Mouse (Mus musculus) kidney, postnatal 0 days (tissue): ENCODE measurements around the gene Srd5a2. TPM values are rescaled to one million over a fixed set of nuclear protein-coding genes. Genes with fewer than 3 reads are reported as not detected.
"Not testable (repeated sequence)": the region's sequence is repeated elsewhere in the genome, so short reads cannot be mapped to it uniquely, and the experiment has no call there.

Source experiments
- ATAC-seq: fragments of 200-750 bp; cut with Nextera tagmentation; replicated peaks from 2 replicates; pipeline ENCODE4 v1.8.0; 2017; ENCODE audit warnings: low read depth, moderate number of reproducible peaks, moderate TSS enrichment, moderate library complexity; ENCODE audit not compliant: low FRiP score
- DNase-seq: peaks from one replicate; pipeline ENCODE4 v3.0.0-alpha.2; 2016; ENCODE audit warnings: low spot score
- H3K27ac ChIP-seq: fragments of 300-500 bp; sonication (generic); 2 replicates; pipeline ENCODE4 v1.5.1; 2014; ENCODE audit warnings: mild to moderate bottlenecking
- H3K27me3 ChIP-seq: fragments of 300-500 bp; sonication (generic); 2 replicates; pipeline ENCODE4 v1.6.1; 2014; ENCODE audit warnings: low read length, mixed read lengths; ENCODE audit not compliant: insufficient read depth
- H3K36me3 ChIP-seq: fragments of 300-500 bp; sonication (generic); 2 replicates; pipeline ENCODE4 v1.6.1; 2014; ENCODE audit warnings: low read length, mixed read lengths; ENCODE audit not compliant: insufficient read depth
- H3K4me1 ChIP-seq: fragments of 300-500 bp; sonication (generic); replicated peaks from 2 replicates; pipeline ENCODE4 v1.6.1; 2014; ENCODE audit warnings: antibody characterized with exemption, low read length, mixed read lengths; ENCODE audit not compliant: insufficient read depth
- H3K4me2 ChIP-seq: fragments of 300-500 bp; sonication (generic); 2 replicates; pipeline ENCODE4 v1.6.1; 2014; ENCODE audit warnings: mild to moderate bottlenecking, low read length, moderate library complexity, mixed read lengths
- H3K4me3 ChIP-seq: fragments of 300-500 bp; sonication (generic); replicated peaks from 2 replicates; pipeline ENCODE4 v1.5.1; 2014; ENCODE audit warnings: low read depth, low read length
- H3K9ac ChIP-seq: fragments of 300-500 bp; sonication (generic); 2 replicates; pipeline ENCODE4 v1.6.1; 2014; ENCODE audit warnings: low read depth, low read length
- H3K9me3 ChIP-seq: fragments of 300-500 bp; sonication (generic); replicated peaks from 2 replicates; pipeline ENCODE4 v1.6.1; 2016; ENCODE audit warnings: low read length, inconsistent platforms, mixed read lengths
- CTCF ChIP-seq: IDR thresholded peaks from 2 replicates; pipeline ENCODE4 v1.5.1; 2016; ENCODE audit warnings: antibody characterized with exemption, low read depth, mild to moderate bottlenecking, moderate library complexity
- WGBS: fragments of 180-500 bp; shearing (Covaris S2); extraction: QIAGEN DNeasy Blood & Tissue Kit; methylation state at CpG from one replicate; pipeline ENCODE4 v1.1.7; 2014; 5-methylcytosine and 5-hydroxymethylcytosine counted together
- polyA plus RNA-seq: library from polyadenylated mRNA; unstranded; fragments of >200 nt; fragmentation: Nextera tagmentation; extraction: Ambion mirVana; gene quantifications from 2 replicates; pipeline ENCODE4 v1.2.1, GENCODE M21; 2015

Gene Srd5a2
- polyA plus RNA-seq, 1 experiment from 2014 or later = 0.22 TPM

- Histone ChIP-seq H3K27ac (no peak overlapping the region), H3K4me1 (no peaks in the 10 kb centered on the region), H3K9me3 (no peaks in the 10 kb centered on the region), H3K4me2 (no peak overlapping the region), H3K27me3 (no peaks in the 10 kb centered on the region), H3K9ac (no peak overlapping the region), H3K36me3 (no peaks in the 10 kb centered on the region), H3K4me3 (no peak overlapping the region)
- DNase-seq (no peak), ATAC-seq (peak; percentile 75; the same call in 1 of the 2 replicates)
- TF ChIP-seq CTCF = no peak
- whole genome bisulfite sequencing = 82% methylated on average over 13 of the region's 13 CpGs
Observed at GRCm38 (mm10) chr17:74078776-74079495, 31.2 kb upstream of the Srd5a2 start.

GRCm38 (mm10) chr17:74073067-74073466, 25.4 kb upstream of the Srd5a2 start:
- H3K9me3 ChIP-seq, H3K4me2 ChIP-seq, H3K36me3 ChIP-seq, H3K27ac ChIP-seq, H3K4me1 ChIP-seq, DNase-seq, H3K4me3 ChIP-seq, ATAC-seq, H3K27me3 ChIP-seq, H3K9ac ChIP-seq: not testable (repeated sequence)
- 91% methylated on average over 5 of the region's 5 CpGs for WGBS

- not testable (repeated sequence) for DNase-seq, H3K27ac ChIP-seq, H3K4me3 ChIP-seq, ATAC-seq, H3K4me1 ChIP-seq, H3K4me2 ChIP-seq, H3K9me3 ChIP-seq, H3K9ac ChIP-seq, H3K27me3 ChIP-seq, H3K36me3 ChIP-seq
- 88% methylated on average over 5 of the region's 5 CpGs for WGBS
Observed at GRCm38 (mm10) chr17:74062763-74063162, 15.0 kb upstream of the Srd5a2 start.

- no peak for ATAC-seq
- H3K27me3 ChIP-seq = peaks cover 39% of the 10 kb centered on the region
Observed at GRCm38 (mm10) chr17:74048229-74048816, 607 bp upstream of the Srd5a2 start.

GRCm38 (mm10) chr17:74043754-74044153, 4.0 kb downstream of the Srd5a2 start:
- Histone ChIP-seq H3K9ac (no peak overlapping the region), H3K27ac (no peak overlapping the region), H3K9me3 (no peaks in the 10 kb centered on the region; the same call in 1 of the 2 replicates), H3K4me1 (peaks cover 8% of the 10 kb centered on the region; the same call in 1 of the 2 replicates), H3K27me3 (peaks cover 30% of the 10 kb centered on the region), H3K4me2 (no peak overlapping the region), H3K4me3 (no peak overlapping the region), H3K36me3 (no peaks in the 10 kb centered on the region)
- no peak; the same call in 1 of the 2 replicates for ATAC-seq
- TF ChIP-seq CTCF = no peak
- 55% methylated on average over 4 of the region's 4 CpGs for WGBS
- peak; percentile 17 for DNase-seq

More at GRCm38 (mm10) chr17:74048229-74048816, 607 bp upstream of the Srd5a2 start:
- peak overlapping the region; percentile 50 for H3K4me2 ChIP-seq
- H3K4me1 ChIP-seq = peaks cover 8% of the 10 kb centered on the region; the same call in 1 of the 2 replicates
- TF ChIP-seq CTCF = no peak
- DNase-seq = no peak
- H3K9ac ChIP-seq = no peak overlapping the region
- no peaks in the 10 kb centered on the region for H3K36me3 ChIP-seq
- H3K27ac ChIP-seq = no peak overlapping the region
- H3K9me3 ChIP-seq = no peaks in the 10 kb centered on the region; the same call in 1 of the 2 replicates
- peak overlapping the region; percentile 22; the same call in 1 of the 2 replicates for H3K4me3 ChIP-seq
- 3% methylated on average over 19 of the region's 19 CpGs for WGBS

GRCm38 (mm10) chr17:74020526-74021203, 27.1 kb downstream of the Srd5a2 start:
- peak; percentile 99 for TF ChIP-seq CTCF
- Histone ChIP-seq H3K9ac (no peak overlapping the region), H3K27ac (no peak overlapping the region), H3K4me1 (no peaks in the 10 kb centered on the region), H3K27me3 (peaks cover 4% of the 10 kb centered on the region; the same call in 1 of the 2 replicates), H3K9me3 (no peaks in the 10 kb centered on the region), H3K36me3 (no peaks in the 10 kb centered on the region), H3K4me3 (no peak overlapping the region), H3K4me2 (peak overlapping the region; percentile 33; the same call in 1 of the 2 replicates)
- DNase-seq = peak; percentile 88
- peak; percentile 71 for ATAC-seq
- WGBS = 33% methylated on average over 8 of the region's 8 CpGs
